Mouse (Mus musculus) liver, embryonic 13.5 days (tissue): ENCODE measurements around the gene Slc30a1. TPM values are rescaled to one million over a fixed set of nuclear protein-coding genes. Genes with fewer than 3 reads are reported as not detected.

ENCODE experiments used
- ATAC-seq: fragments of 200-750 bp; cut with Nextera tagmentation; 2 replicates; pipeline ENCODE4 v1.8.0; 2017; ENCODE audit warnings: low read depth, mild to moderate bottlenecking, moderate number of reproducible peaks, moderate library complexity
- DNase-seq: peaks from one replicate; pipeline ENCODE4 v3.0.0; 2022
- H3K27ac ChIP-seq: fragments of 300-500 bp; sonication (generic); 2 replicates; pipeline ENCODE4 v1.5.1; 2015; ENCODE audit warnings: moderate library complexity, mild to moderate bottlenecking, inconsistent platforms
- H3K27me3 ChIP-seq: fragments of 300-500 bp; sonication (generic); 2 replicates; pipeline ENCODE4 v1.6.1; 2015; ENCODE audit warnings: mild to moderate bottlenecking, inconsistent platforms
- H3K36me3 ChIP-seq: fragments of 300-500 bp; sonication (generic); 2 replicates; pipeline ENCODE4 v1.6.1; 2015; ENCODE audit warnings: mild to moderate bottlenecking, inconsistent platforms
- H3K4me1 ChIP-seq: fragments of 300-500 bp; sonication (generic); replicated peaks from 2 replicates; pipeline ENCODE4 v1.6.1; 2015; ENCODE audit warnings: inconsistent platforms
- H3K4me2 ChIP-seq: fragments of 300-500 bp; sonication (generic); 2 replicates; pipeline ENCODE4 v1.6.1; 2015; ENCODE audit warnings: inconsistent platforms, mild to moderate bottlenecking, moderate library complexity
- H3K4me3 ChIP-seq: fragments of 300-500 bp; sonication (generic); replicated peaks from 2 replicates; pipeline ENCODE4 v1.5.1; 2015; ENCODE audit warnings: mild to moderate bottlenecking, inconsistent platforms
- H3K9ac ChIP-seq: fragments of 300-500 bp; sonication (generic); 2 replicates; pipeline ENCODE4 v1.6.1; 2015; ENCODE audit warnings: mild to moderate bottlenecking, inconsistent platforms
- H3K9me3 ChIP-seq: fragments of 300-500 bp; sonication (generic); replicated peaks from 2 replicates; pipeline ENCODE4 v1.6.1; 2016; ENCODE audit warnings: inconsistent platforms
- WGBS: fragments of 180-500 bp; shearing (Covaris S2); methylation state at CpG from one replicate; pipeline ENCODE4 v1.1.7; 2015; ENCODE audit not compliant: insufficient replicate concordance; 5-methylcytosine and 5-hydroxymethylcytosine counted together
- polyA plus RNA-seq: library from polyadenylated mRNA; unstranded; fragments of >200 nt; fragmentation: Nextera tagmentation; extraction: Ambion mirVana; gene quantifications from 2 replicates; pipeline ENCODE4 v1.2.1, GENCODE M21; 2015

Gene Slc30a1
- polyA plus RNA-seq, 1 experiment from 2014 or later = 2.7 TPM

DNA sequence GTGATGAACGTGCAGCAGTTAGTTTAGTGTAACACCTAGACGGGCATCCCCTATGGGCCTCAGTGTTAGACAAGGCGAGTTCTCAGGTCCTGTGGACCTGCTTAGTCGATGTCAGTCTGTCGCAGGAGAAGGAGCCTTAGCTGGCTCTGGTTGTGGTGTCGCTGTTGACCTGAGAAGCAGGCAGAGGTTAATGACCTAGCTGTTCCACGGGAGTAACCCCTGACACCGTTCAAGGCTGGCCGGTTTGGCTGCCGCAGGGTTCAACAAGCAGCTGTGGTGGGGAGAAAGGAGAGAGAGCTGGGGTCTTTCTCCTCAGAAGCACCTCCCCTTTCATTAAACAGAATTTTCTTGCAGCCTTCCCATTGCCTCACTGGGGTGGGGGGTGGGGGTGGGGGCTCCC, 28.9 kb upstream of the Slc30a1 start:
- Histone ChIP-seq H3K4me3 (no peak overlapping the region), H3K4me2 (no peak overlapping the region), H3K27ac (no peak overlapping the region), H3K27me3 (peaks cover 35% of the 10 kb centered on the region), H3K4me1 (peaks cover 70% of the 10 kb centered on the region), H3K9ac (no peak overlapping the region), H3K36me3 (no peaks in the 10 kb centered on the region), H3K9me3 (no peaks in the 10 kb centered on the region)
- DNase-seq (no peak), ATAC-seq (no peak)
- WGBS = 73% methylated on average over 10 of the region's 10 CpGs

DNA sequence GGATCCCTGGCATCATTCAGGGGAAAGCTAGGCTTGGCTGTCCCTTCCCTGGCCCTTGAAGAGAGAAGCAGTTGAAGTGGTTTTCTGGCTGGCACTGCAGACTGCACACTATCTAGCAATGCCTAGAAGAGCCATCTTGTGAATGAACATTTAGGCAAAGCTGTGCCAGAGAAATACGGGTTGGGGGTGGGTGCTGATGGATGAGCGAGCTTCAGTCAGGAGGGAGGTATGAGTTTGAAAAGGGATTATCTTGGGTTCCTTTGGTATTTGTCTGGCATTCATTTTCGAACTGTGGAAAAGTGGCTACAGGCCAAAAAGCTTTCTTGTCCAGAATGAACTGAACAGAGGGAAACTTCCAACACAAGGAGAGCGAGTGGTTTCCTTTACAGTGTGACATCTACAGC, 28.0 kb upstream of the Slc30a1 start:
- peaks cover 79% of the 10 kb centered on the region for H3K4me1 ChIP-seq

DNA sequence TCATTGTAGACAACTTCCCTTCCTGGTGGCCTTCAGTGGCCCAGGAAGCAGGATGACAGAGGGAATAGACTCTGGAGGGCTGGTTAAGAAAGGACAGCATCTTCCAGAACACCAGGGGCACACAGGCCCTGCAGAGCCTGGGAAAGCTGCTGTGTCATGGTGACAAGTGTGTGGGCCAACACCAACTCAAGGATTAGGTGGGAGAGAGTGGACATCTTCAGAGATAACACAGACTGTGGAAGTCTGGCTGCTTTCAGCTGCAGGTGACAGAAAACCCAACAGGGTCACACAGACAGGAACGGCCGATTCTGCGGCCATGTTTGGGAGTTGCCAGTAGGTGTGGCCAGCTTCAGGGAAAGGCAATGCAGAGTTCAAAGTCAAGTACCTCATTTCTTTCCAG, 26.3 kb upstream of the Slc30a1 start:
- DNase-seq (peak; percentile 76), ATAC-seq (peak; percentile 75)
- H3K9ac ChIP-seq = peak overlapping the region; percentile 42; the same call in 1 of the 2 replicates
- H3K4me3 ChIP-seq = no peak overlapping the region
- H3K36me3 ChIP-seq = no peaks in the 10 kb centered on the region
- H3K9me3 ChIP-seq = no peaks in the 10 kb centered on the region
- WGBS = 56% methylated on average over 3 of the region's 3 CpGs
- peaks cover 23% of the 10 kb centered on the region for H3K27me3 ChIP-seq
- H3K4me2 ChIP-seq = peak overlapping the region; percentile 48
- H3K27ac ChIP-seq = peak overlapping the region; percentile 84
- peaks cover 75% of the 10 kb centered on the region for H3K4me1 ChIP-seq

More for the DNA sequence above, 28.0 kb upstream of the Slc30a1 start:
- Histone ChIP-seq H3K9me3 (no peaks in the 10 kb centered on the region), H3K27me3 (peaks cover 35% of the 10 kb centered on the region), H3K4me2 (no peak overlapping the region), H3K9ac (no peak overlapping the region), H3K27ac (no peak overlapping the region), H3K4me3 (no peak overlapping the region), H3K36me3 (no peaks in the 10 kb centered on the region)
- no peak for DNase-seq
- 75% methylated on average over 4 of the region's 4 CpGs for WGBS
- ATAC-seq = no peak

DNA sequence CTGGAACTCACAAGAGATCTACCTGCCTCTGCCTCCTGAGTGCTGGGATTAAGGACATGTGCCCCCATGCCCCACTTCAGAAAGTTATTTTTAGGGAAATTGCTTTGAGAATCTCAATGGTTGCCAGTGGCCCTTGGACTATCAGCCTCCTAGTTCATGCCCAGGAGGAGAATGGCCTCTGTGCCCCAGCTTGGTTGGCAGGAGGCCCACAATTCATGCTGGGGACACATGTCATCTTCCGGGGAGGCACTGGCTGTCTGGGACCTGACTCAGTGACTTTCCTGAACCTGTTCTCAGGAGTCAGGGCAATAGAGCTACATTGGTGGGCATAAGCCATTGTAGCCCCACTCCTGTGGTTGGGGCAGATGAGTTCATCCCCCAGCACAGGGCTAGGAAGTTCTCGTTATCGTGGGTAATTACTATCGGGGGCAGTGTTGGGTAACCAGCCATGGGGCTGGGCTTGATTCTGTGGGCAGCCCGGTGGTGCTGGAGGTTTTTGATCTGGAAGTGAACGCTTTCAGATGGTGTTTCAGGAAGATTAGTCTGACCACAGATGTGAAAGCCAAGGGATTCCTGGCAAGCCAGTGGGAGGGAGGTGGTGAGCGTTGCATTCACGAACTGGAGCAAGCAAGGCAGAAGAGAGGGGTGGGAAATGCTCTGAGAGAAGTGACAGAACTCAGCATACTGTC, 25.5 kb upstream of the Slc30a1 start:
- peak; percentile 20 for DNase-seq
- peaks cover 67% of the 10 kb centered on the region for H3K4me1 ChIP-seq
- peaks cover 16% of the 10 kb centered on the region for H3K27me3 ChIP-seq
- H3K4me3 ChIP-seq = 0 out of 2 replicates have a peak overlapping the region, but pooled peaks have one; percentile 7
- H3K9me3 ChIP-seq = no peaks in the 10 kb centered on the region
- H3K4me2 ChIP-seq = peak overlapping the region; percentile 48
- H3K36me3 ChIP-seq = no peaks in the 10 kb centered on the region
- H3K27ac ChIP-seq = peak overlapping the region; percentile 84
- ATAC-seq = peak; percentile 11; the same call in 1 of the 2 replicates
- 21% methylated on average over 8 of the region's 8 CpGs for WGBS
- H3K9ac ChIP-seq = peak overlapping the region; percentile 42; the same call in 1 of the 2 replicates

DNA sequence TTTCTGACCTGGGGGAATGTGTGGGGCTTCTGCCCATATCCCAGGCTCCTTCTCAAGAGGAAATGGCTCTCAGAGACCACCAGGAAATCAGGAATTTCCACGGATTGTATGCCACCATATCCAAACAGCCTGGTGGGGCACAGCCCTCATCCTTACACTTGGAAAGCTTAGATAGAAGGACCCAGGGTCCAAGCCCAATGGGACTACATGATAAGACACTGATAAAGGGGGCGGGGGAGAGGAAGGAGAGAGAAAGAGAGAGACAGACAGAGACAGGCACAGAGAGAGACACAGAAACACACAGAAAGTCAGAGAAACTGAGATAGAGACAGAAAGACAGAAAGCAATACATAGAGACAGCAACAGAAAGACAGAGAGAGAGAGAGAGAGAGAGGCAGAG, 24.9 kb upstream of the Slc30a1 start:
- H3K27ac ChIP-seq = peak overlapping the region; percentile 84
- DNase-seq (peak; percentile 44), ATAC-seq (peak; percentile 60)
- H3K9ac ChIP-seq = peak overlapping the region; percentile 42
- H3K36me3 ChIP-seq = no peaks in the 10 kb centered on the region
- no peaks in the 10 kb centered on the region for H3K9me3 ChIP-seq
- H3K4me3 ChIP-seq = peak overlapping the region; percentile 7; the same call in 1 of the 2 replicates
- WGBS = 10% methylated on average over 2 of the region's 2 CpGs
- peaks cover 63% of the 10 kb centered on the region for H3K4me1 ChIP-seq
- H3K4me2 ChIP-seq = peak overlapping the region; percentile 48
- H3K27me3 ChIP-seq = peaks cover 12% of the 10 kb centered on the region

DNA sequence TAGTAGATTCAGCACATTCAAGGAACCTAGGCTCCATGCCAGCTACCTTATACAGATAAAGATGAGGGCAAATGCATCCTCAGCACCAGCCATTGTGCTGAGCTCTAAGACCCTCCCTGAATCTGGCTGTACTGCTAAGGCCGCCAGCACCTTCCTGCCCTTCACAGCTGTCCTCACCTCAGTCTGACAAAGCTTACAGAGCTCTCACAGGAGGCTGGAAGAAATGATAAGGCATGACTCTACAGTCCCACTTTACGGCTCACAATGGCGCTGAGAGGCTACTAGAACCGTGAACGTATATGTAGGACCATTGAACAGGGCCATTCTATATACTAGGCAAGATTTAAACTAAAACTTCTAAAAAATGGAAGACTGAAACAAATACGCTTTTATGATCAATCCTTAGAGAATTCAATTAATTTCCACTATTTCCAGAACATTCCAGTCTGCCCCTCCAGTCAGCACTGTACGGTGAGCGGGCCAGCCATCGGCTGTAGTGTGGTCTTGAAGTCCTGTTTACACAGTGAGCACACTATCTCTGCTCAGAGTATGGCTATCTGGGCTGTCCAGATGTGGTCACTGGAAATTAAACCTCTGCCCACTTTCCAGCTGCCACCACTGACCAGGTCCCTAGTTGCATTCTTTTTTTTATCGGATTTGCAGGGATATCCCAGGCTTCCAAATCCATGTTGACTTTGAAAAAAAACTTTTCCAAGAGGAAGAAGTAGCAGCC, 23.9 kb upstream of the Slc30a1 start:
- 52% methylated on average over 10 of the region's 10 CpGs for WGBS
- Histone ChIP-seq H3K36me3 (no peaks in the 10 kb centered on the region), H3K27ac (peak overlapping the region; percentile 84), H3K4me2 (peak overlapping the region; percentile 48), H3K4me1 (peaks cover 63% of the 10 kb centered on the region), H3K9ac (peak overlapping the region; percentile 42), H3K9me3 (no peaks in the 10 kb centered on the region), H3K27me3 (peaks cover 7% of the 10 kb centered on the region), H3K4me3 (no peak overlapping the region)
- peak; percentile 46 for DNase-seq
- peak; percentile 76 for ATAC-seq

DNA sequence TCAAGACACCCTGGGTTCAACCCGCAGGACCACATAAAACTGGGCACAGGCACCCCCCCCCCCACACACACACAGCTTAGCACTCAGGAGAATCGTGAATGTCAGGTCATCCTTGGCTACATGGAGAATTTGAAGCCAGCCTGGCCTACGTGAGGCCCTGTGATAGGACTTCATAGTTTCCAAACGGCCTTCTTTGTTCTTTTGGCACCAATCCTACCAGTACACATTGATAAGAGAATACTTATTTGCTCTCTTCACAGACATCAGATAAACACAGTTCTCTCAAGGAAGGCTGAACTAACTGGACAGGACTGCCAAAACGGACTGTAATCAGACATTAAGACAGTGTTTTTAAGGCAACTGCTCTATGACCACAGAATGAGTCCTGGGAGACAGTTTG, 22.9 kb upstream of the Slc30a1 start:
- H3K27me3 ChIP-seq = no peaks in the 10 kb centered on the region
- H3K9ac ChIP-seq = peak overlapping the region; percentile 30; the same call in 1 of the 2 replicates
- ATAC-seq = no peak
- no peak overlapping the region for H3K4me2 ChIP-seq
- H3K27ac ChIP-seq = peak overlapping the region; percentile 84
- DNase-seq = no peak
- H3K4me1 ChIP-seq = peaks cover 56% of the 10 kb centered on the region
- H3K36me3 ChIP-seq = no peaks in the 10 kb centered on the region
- no peaks in the 10 kb centered on the region for H3K9me3 ChIP-seq
- no peak overlapping the region for H3K4me3 ChIP-seq
- 25% methylated on average over 5 of the region's 5 CpGs for whole genome bisulfite sequencing

DNA sequence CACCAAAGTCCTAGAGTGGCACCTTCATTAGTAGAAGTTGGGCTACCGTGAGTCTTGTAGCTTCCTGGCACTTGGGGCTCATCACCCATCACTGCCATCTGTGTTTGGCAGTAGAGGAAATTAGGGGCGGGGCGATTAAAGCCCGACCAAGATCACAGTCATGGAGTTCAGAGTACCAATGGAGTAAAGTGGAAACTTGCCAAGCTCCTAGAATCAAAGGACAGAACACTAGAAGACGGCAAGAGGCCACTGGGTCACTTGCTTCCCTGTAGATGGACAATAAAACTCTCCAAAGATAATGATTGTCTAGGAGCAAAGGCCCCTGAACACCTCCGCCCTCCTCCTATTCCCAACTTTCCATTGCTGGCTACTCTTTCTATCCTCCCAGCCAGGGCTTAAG, 14.7 kb upstream of the Slc30a1 start:
- H3K27ac ChIP-seq = no peak overlapping the region
- H3K36me3 ChIP-seq = no peaks in the 10 kb centered on the region
- 64% methylated on average over 6 of the region's 6 CpGs for WGBS
- DNase-seq (no peak), ATAC-seq (no peak)
- H3K4me1 ChIP-seq = peaks cover 14% of the 10 kb centered on the region
- no peaks in the 10 kb centered on the region for H3K9me3 ChIP-seq
- H3K4me3 ChIP-seq = no peak overlapping the region
- peaks cover 3% of the 10 kb centered on the region; the same call in 1 of the 2 replicates for H3K27me3 ChIP-seq
- H3K9ac ChIP-seq = no peak overlapping the region
- H3K4me2 ChIP-seq = no peak overlapping the region

DNA sequence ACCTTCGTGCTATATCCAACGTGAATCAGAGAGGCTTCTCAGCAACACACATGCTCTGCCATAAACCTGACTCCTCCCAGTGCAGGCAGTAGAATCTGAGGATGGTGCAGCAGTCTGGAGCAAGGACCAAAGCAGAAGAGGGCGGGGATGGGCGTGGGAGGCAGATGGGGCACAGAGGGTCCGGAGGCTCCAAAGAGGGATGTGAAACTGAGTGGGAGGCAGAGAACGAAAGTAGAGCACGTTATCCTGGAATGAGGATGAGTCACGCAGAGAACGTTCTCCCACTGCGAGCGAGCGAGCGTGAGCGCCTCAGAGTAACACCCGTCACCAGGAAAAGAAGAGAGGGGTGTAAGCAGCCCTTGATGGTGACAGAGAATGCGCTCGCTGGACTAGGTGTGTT, 12.2 kb upstream of the Slc30a1 start:
- WGBS = 72% methylated on average over 17 of the region's 17 CpGs
- Histone ChIP-seq H3K9me3 (no peaks in the 10 kb centered on the region), H3K36me3 (no peaks in the 10 kb centered on the region), H3K4me1 (peaks cover 14% of the 10 kb centered on the region), H3K9ac (no peak overlapping the region), H3K27me3 (peaks cover 3% of the 10 kb centered on the region; the same call in 1 of the 2 replicates), H3K4me2 (no peak overlapping the region), H3K27ac (no peak overlapping the region), H3K4me3 (no peak overlapping the region)
- DNase-seq (no peak), ATAC-seq (peak; percentile 40; the same call in 1 of the 2 replicates)

DNA sequence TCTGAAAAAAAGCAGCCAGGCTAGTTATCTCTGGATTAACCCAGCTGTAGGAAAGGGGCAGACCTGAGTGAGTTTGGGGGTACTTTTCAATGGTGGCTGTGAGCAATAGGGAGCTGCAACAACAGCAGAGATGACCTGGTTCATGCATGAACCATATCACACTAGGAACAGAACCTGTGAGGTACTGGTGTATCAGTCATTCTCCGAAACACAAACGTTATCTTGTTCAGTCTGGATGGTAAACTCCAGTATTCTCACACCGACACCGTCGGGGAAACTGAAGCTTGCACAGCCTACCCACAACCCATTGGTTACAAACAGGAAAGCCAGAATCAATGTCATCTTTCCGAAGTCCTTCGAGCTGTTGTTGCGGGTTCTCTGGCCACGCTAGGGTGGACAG, 11.7 kb upstream of the Slc30a1 start:
- ATAC-seq = peak; percentile 70
- no peaks in the 10 kb centered on the region for H3K36me3 ChIP-seq
- WGBS = 49% methylated on average over 9 of the region's 9 CpGs
- H3K4me1 ChIP-seq = peaks cover 14% of the 10 kb centered on the region
- H3K27me3 ChIP-seq = peaks cover 3% of the 10 kb centered on the region; the same call in 1 of the 2 replicates
- DNase-seq = no peak
- H3K9me3 ChIP-seq = no peaks in the 10 kb centered on the region
- H3K9ac ChIP-seq = no peak overlapping the region
- no peak overlapping the region for H3K4me2 ChIP-seq
- H3K27ac ChIP-seq = no peak overlapping the region
- no peak overlapping the region for H3K4me3 ChIP-seq

DNA sequence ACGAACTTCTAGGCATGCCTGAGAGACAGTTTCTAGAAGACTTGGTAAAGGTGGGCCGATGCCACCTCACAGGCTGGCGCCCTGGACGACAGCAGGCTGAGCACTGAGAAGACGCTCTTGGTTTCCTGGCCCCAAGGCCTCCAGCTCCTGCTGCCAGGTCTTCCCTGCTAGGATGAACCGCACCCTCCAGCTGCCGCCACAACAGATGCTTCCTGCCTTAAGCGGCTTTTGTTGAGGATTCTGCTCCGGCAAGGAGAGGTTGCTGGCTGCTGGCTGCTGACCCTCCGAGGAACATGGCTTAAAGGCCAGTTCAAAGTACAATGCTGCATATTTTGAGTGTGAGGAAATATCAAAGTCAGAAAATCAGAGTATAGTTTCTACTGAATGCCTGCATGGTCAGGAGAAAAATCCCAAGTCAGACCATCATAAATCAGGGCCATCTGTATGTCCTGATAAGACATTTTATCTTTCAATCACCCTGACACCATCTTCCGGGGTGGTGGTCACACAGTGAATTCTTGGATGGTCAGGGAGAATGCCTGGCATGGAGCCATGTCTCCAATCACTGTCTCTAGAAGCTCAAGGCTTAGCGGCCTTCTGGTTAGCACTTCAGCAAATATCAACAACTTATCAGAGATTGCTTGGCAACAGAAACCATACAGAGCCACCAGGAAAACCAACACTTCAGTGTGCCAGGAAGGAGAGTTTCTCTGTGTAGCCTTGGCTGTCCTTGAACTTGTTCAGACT, 9.6 kb upstream of the Slc30a1 start:
- peaks cover 8% of the 10 kb centered on the region; the same call in 1 of the 2 replicates for H3K27me3 ChIP-seq

More for the DNA sequence above, 9.6 kb upstream of the Slc30a1 start:
- Histone ChIP-seq H3K9ac (no peak overlapping the region), H3K4me1 (peaks cover 14% of the 10 kb centered on the region), H3K27ac (no peak overlapping the region), H3K4me2 (no peak overlapping the region), H3K4me3 (no peak overlapping the region), H3K36me3 (no peaks in the 10 kb centered on the region), H3K9me3 (no peaks in the 10 kb centered on the region)
- ATAC-seq (no peak), DNase-seq (no peak)
- 36% methylated on average over 12 of the region's 12 CpGs for WGBS
